Mouse (Mus musculus) heart, adult 2 months (tissue): ENCODE measurements at regions not wholly inside any gene's neighbourhood (a gene's known extent, or its start where the extent isn't known, plus 50 kb on each side); places are given as distances from the start of the nearest gene placed in this dataset.

Experiments
- DNase-seq, 2 experiments: peaks; one replicate each; pipeline ENCODE4 v3.0.0; 2021
- H3K27ac ChIP-seq: fragments of 200-600 bp; 2 replicates; pipeline ENCODE4 v1.8.1; 2022
- H3K27me3 ChIP-seq: fragments of 200-500 bp; 2 replicates; pipeline ENCODE4 v1.6.1; 2012; ENCODE audit warnings: mild to moderate bottlenecking, low read length, inconsistent platforms, mixed read lengths; ENCODE audit not compliant: control insufficient read depth, insufficient read depth
- H3K36me3 ChIP-seq: fragments of 200-500 bp; 2 replicates; pipeline ENCODE4 v1.6.1; 2012; ENCODE audit warnings: low read length, inconsistent platforms; ENCODE audit not compliant: control insufficient read depth, insufficient read depth
- H3K4me1 ChIP-seq: fragments of 200-500 bp; 2 replicates; pipeline ENCODE4 v1.6.1; 2011; ENCODE audit warnings: low read length; ENCODE audit not compliant: control insufficient read depth, insufficient read depth
- H3K4me3 ChIP-seq: fragments of 200-600 bp; 2 replicates; pipeline ENCODE4 v1.8.1; 2022
- H3K79me2 ChIP-seq: fragments of 200-500 bp; replicated peaks from 2 replicates; pipeline ENCODE4 v1.6.1; 2012; ENCODE audit warnings: mild to moderate bottlenecking, inconsistent platforms, low read length, moderate library complexity, mixed read lengths; ENCODE audit not compliant: control insufficient read depth, insufficient read depth
- H3K9ac ChIP-seq: fragments of 200-500 bp; 2 replicates; pipeline ENCODE4 v1.6.1; 2012; ENCODE audit warnings: low read depth, mild to moderate bottlenecking, control low read depth, inconsistent platforms, low read length, mixed read lengths
- CTCF ChIP-seq: fragments of 200-600 bp; IDR thresholded peaks from 2 replicates; pipeline ENCODE4 v1.8.1; 2022; ENCODE audit warnings: antibody characterized with exemption, mild to moderate bottlenecking, moderate library complexity
- EP300 ChIP-seq: fragments of 200-500 bp; IDR thresholded peaks from 2 replicates; pipeline ENCODE4 v1.6.1; 2011; ENCODE audit warnings: low read depth, low read length, control low read depth; ENCODE audit not compliant: insufficient read depth
- POLR2A ChIP-seq: fragments of 200-500 bp; IDR thresholded peaks from 2 replicates; pipeline ENCODE4 v1.6.1; 2011; ENCODE audit warnings: mild to moderate bottlenecking, low read depth, low read length, control low read depth; ENCODE audit not compliant: insufficient read depth
- WGBS: fragments of 180-500 bp; shearing (Covaris S2); methylation state at CpG from one replicate; pipeline ENCODE4 v1.1.7; 2018; 5-methylcytosine and 5-hydroxymethylcytosine counted together
- intact Hi-C: fragments of 180-260 bp; cut with DNase I; formaldehyde crosslinking; loops from one replicate; pipeline ENCODE4 v1.15.1; 2025

- Histone ChIP-seq H3K27me3 (no peaks in the 10 kb centered on the region), H3K36me3 (no peaks in the 10 kb centered on the region), H3K9ac (no peak overlapping the region), H3K27ac (peak overlapping the region; percentile 45; the same call in 1 of the 2 replicates), H3K79me2 (no peaks in the 10 kb centered on the region), H3K4me3 (no peak overlapping the region), H3K4me1 (peaks cover 3% of the 10 kb centered on the region)
- WGBS = 39% methylated on average over 2 of the region's 2 CpGs
- TF ChIP-seq POLR2A (0 out of 2 replicates have a peak, but pooled peaks have one; percentile 26), EP300 (no peak), CTCF (no peak)
- intact Hi-C loops = no loop called here
- peak in 1 of 2 experiments; percentile 24 for DNase-seq
These were observed 102.5 kb upstream of the Slc4a7 start for GRCm38 (mm10) chr14:14599586-14599985.

- H3K27ac ChIP-seq = peak overlapping the region; percentile 45; the same call in 1 of the 2 replicates
- H3K79me2 ChIP-seq = no peaks in the 10 kb centered on the region
- no peak overlapping the region for H3K9ac ChIP-seq
- H3K27me3 ChIP-seq = no peaks in the 10 kb centered on the region
- no peaks in the 10 kb centered on the region for H3K36me3 ChIP-seq
- H3K4me3 ChIP-seq = no peak overlapping the region
- 58% methylated on average over 6 of the region's 6 CpGs for WGBS
- no peak for DNase-seq
- TF ChIP-seq POLR2A (no peak), CTCF (no peak), EP300 (no peak)
- H3K4me1 ChIP-seq = peaks cover 3% of the 10 kb centered on the region
- intact Hi-C loops = no loop called here
These were observed 102.1 kb upstream of the Slc4a7 start for GRCm38 (mm10) chr14:14599990-14600389.

- no peak for DNase-seq
- Histone ChIP-seq H3K4me3 (no peak overlapping the region), H3K4me1 (peaks cover 3% of the 10 kb centered on the region), H3K27ac (no peak overlapping the region), H3K79me2 (no peaks in the 10 kb centered on the region), H3K9ac (no peak overlapping the region), H3K36me3 (no peaks in the 10 kb centered on the region), H3K27me3 (no peaks in the 10 kb centered on the region)
- TF ChIP-seq POLR2A (no peak), CTCF (no peak)
- intact Hi-C loops = no loop called here
- 41% methylated on average over 1 of the region's 1 CpGs for WGBS
These were observed 98.6 kb upstream of the Slc4a7 start for GRCm38 (mm10) chr14:14603439-14603838.

GRCm38 (mm10) chr14:14607074-14607473 lies 95.0 kb upstream of the Slc4a7 start:
- H3K79me2 ChIP-seq = no peaks in the 10 kb centered on the region
- H3K9ac ChIP-seq = no peak overlapping the region
- no peak for DNase-seq
- 90% methylated on average over 3 of the region's 3 CpGs for WGBS
- TF ChIP-seq CTCF = no peak
- no peak for TF ChIP-seq POLR2A
- no peak for TF ChIP-seq EP300
- H3K27me3 ChIP-seq = no peaks in the 10 kb centered on the region
- intact Hi-C loops = no loop called here
- no peaks in the 10 kb centered on the region; the same call in 1 of the 2 replicates for H3K4me1 ChIP-seq
- H3K27ac ChIP-seq = no peak overlapping the region
- no peaks in the 10 kb centered on the region for H3K36me3 ChIP-seq
- H3K4me3 ChIP-seq = no peak overlapping the region

GRCm38 (mm10) chr14:14612245-14612644 lies 89.8 kb upstream of the Slc4a7 start:
- DNase-seq = no peak
- intact Hi-C loops = no loop called here
- H3K36me3 ChIP-seq = no peaks in the 10 kb centered on the region
- H3K4me1 ChIP-seq = no peaks in the 10 kb centered on the region
- no peak for TF ChIP-seq EP300
- no peak for TF ChIP-seq POLR2A
- no peaks in the 10 kb centered on the region for H3K79me2 ChIP-seq
- 88% methylated on average over 3 of the region's 3 CpGs for WGBS
- H3K4me3 ChIP-seq = no peak overlapping the region
- no peak overlapping the region for H3K9ac ChIP-seq
- H3K27me3 ChIP-seq = no peaks in the 10 kb centered on the region
- no peak overlapping the region for H3K27ac ChIP-seq

- no peak overlapping the region for H3K9ac ChIP-seq
- intact Hi-C loops = no loop called here
- no peaks in the 10 kb centered on the region for H3K79me2 ChIP-seq
- no peak overlapping the region for H3K4me3 ChIP-seq
- WGBS = 79% methylated on average over 5 of the region's 5 CpGs
- H3K4me1 ChIP-seq = no peaks in the 10 kb centered on the region
- no peak overlapping the region for H3K27ac ChIP-seq
- no peaks in the 10 kb centered on the region for H3K27me3 ChIP-seq
- TF ChIP-seq POLR2A (no peak), EP300 (no peak), CTCF (no peak)
- no peaks in the 10 kb centered on the region for H3K36me3 ChIP-seq
- DNase-seq = no peak
These were observed 81.8 kb upstream of the Slc4a7 start for GRCm38 (mm10) chr14:14620316-14620715.

- H3K27me3 ChIP-seq = no peaks in the 10 kb centered on the region
- no peaks in the 10 kb centered on the region for H3K79me2 ChIP-seq
- intact Hi-C loops = no loop called here
- no peak overlapping the region for H3K9ac ChIP-seq
- peaks cover 6% of the 10 kb centered on the region; the same call in 1 of the 2 replicates for H3K36me3 ChIP-seq
- TF ChIP-seq CTCF = no peak
- DNase-seq = no peak
- no peak overlapping the region for H3K27ac ChIP-seq
- 49% methylated on average over 1 of the region's 1 CpGs for WGBS
- peaks cover 3% of the 10 kb centered on the region for H3K4me1 ChIP-seq
- no peak overlapping the region for H3K4me3 ChIP-seq
These were observed 73.4 kb upstream of the Slc4a7 start for GRCm38 (mm10) chr14:14628673-14629072.
